Mouse (Mus musculus): ENCODE measurements around the gene Tmem135. TPM values are rescaled to one million over a fixed set of nuclear protein-coding genes. Genes with fewer than 3 reads are reported as not detected.

The Tmem135 gene
- total RNA-seq, 2 experiments from 2014 or later, result 54.0 to 60.8 TPM

- intact Hi-C loops (cut with DNase I), result loop anchor here (5.0 kb wide), 1 partner anchor 135 kb away; the partner anchor contains the start of genes Fzd4 and Tmem135
- DNase-seq, result no peak
These were observed 136.5 kb downstream of the Tmem135 start for GRCm38 (mm10) chr7:89267542-89267941.

- intact Hi-C loops (cut with DNase I), result loop anchor here (5.0 kb wide), 1 partner anchor 136 kb away; the partner anchor contains the start of genes Fzd4 and Tmem135
- no peak for DNase-seq
These were observed 137.8 kb downstream of the Tmem135 start for GRCm38 (mm10) chr7:89266017-89266760.

- intact Hi-C loops (cut with DNase I), result no loop called here
These were observed 143.1 kb downstream of the Tmem135 start for GRCm38 (mm10) chr7:89260966-89261365.

GRCm38 (mm10) chr7:89258832-89259231, 145.2 kb downstream of the Tmem135 start:
- intact Hi-C loops (cut with DNase I), result loop anchor here (5.0 kb wide), 1 partner anchor 92 kb away; no protein-coding TSS in a partner anchor

More at GRCm38 (mm10) chr7:89260966-89261365, 143.1 kb downstream of the Tmem135 start:
- peak; percentile 39 for DNase-seq

GRCm38 (mm10) chr7:89257871-89258502, 146.0 kb downstream of the Tmem135 start:
- no peak for DNase-seq
- intact Hi-C loops (cut with DNase I), result loop anchor here (5.0 kb wide), 1 partner anchor 91 kb away; no protein-coding TSS in a partner anchor

More at GRCm38 (mm10) chr7:89258832-89259231, 145.2 kb downstream of the Tmem135 start:
- no peak for DNase-seq

- DNase-seq, result no peak
- intact Hi-C loops (cut with DNase I), result no loop called here
These were observed 150.2 kb downstream of the Tmem135 start for GRCm38 (mm10) chr7:89253772-89254171.

DNA sequence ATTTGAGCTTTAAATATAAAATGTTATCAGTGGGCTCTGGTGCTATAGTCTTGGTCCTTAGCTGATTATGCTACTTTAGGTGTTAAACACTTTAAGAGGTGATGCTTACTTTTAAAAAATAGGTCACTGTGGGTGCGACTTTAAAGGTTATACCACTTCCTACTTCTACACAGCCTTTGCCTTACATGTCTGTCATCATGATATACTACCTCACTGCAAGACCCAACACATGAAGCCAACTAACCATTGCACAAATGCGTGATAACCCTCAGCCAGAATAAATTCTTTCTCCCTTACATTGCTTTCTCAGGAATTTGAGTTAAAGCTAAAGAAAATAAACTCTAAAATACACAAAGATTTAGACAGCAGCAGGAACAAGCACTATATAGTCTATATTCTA, 150.7 kb downstream of the Tmem135 start:
- intact Hi-C loops (cut with DNase I), result no loop called here
- no peak for DNase-seq

- intact Hi-C loops (cut with DNase I), result no loop called here
- no peak for DNase-seq
These were observed 152.1 kb downstream of the Tmem135 start for GRCm38 (mm10) chr7:89251880-89252453.

GRCm38 (mm10) chr7:89248135-89248850, 155.7 kb downstream of the Tmem135 start:
- intact Hi-C loops (cut with DNase I), result no loop called here

DNA sequence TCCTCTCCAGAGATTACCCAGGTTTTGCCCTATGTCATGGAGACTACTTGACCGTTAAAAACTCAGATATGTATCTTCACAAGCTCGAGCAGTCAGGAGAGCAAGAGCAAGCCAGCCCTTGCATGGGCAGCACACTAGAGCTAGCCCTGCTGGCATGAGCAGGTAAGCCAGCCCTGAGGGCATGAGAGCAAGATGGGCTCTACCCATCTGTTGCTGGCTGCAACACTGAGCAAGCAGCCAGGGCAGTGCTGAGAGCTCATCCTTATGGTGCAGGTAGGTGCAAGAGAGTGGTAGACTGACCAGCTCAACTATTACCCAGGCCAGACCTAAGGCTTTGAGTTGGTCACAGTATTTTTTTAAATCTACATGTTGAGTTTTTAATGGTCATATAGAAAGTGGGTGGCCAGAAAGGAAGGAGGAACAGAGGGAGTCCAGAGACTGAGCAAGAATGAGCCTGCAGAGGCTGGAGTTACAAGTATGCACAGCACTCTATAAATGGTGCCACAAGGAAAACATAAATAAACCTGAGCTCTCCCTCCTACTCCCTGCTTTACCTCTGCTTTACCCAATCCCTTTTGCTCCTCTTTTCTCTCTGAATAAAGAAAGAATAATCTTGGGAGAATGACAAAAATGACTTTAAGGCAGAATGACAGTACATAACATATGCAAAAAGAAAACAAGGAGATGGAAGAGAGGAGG, 156.9 kb downstream of the Tmem135 start:
- intact Hi-C loops (cut with DNase I), result no loop called here

More at GRCm38 (mm10) chr7:89248135-89248850, 155.7 kb downstream of the Tmem135 start:
- DNase-seq, result peak in 1 of 2 experiments; percentile 25

DNA sequence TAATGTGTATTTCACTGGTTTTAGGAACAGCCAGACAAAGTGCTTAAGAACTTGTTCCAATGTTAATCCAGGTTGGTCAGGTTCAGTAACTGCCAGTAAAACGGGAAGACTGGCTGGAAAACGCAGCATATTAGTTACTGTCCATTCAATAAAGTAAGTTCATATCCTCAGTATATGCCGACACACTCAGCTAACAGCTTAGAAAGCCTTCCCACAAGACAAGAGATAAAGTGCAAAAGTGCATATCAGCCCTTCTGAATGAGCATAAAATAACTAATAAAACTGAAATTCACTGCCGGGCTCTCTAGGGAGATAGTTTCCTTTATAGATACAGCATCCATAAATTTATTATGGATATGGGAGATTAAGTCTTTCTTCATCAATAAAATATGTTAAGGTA, 161.5 kb downstream of the Tmem135 start:
- intact Hi-C loops (cut with DNase I), result no loop called here
- DNase-seq, result no peak

More for the DNA sequence above, 156.9 kb downstream of the Tmem135 start:
- no peak for DNase-seq

DNA sequence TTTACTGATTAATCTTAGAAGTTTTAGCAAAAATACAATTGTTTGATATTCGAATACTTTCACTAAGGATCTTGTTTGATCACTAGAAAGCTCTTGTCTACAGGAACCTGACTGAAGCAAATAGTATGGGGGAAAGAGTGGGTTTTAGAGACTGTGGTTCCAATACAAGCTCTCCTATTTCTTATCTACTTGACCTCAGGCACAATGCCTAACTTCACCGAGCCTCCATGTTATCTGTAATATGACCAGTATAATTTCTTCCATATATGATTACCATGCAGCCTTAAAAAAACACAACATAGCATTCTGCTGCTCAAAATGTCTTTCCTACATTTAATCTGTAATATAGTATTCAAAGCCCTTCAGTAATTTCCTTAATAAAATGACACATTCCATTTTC, 161.9 kb downstream of the Tmem135 start:
- DNase-seq, result no peak
- intact Hi-C loops (cut with DNase I), result no loop called here

- intact Hi-C loops (cut with DNase I), result no loop called here
- no peak for DNase-seq
These were observed 164.4 kb downstream of the Tmem135 start for GRCm38 (mm10) chr7:89239592-89239991.

DNA sequence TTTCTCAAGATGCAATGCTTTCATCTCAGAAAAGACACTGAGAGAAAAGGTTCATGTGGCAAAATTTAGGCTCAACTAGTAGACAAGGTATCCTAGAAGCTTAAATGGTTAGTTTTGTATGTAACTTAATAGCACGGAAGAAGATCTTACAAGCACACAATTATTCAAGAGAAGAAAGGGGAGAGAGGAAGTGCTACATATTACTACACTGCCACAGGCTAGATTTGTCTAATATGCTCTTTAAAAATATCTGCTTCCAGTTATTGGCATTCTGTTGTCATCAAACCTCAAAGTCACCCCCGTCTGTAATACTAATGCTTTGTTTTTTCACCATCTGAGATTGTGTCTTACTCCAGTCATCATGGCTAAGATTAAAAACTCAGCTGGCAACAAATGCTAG, 167.4 kb downstream of the Tmem135 start:
- intact Hi-C loops (cut with DNase I), result no loop called here
- DNase-seq, result no peak

DNA sequence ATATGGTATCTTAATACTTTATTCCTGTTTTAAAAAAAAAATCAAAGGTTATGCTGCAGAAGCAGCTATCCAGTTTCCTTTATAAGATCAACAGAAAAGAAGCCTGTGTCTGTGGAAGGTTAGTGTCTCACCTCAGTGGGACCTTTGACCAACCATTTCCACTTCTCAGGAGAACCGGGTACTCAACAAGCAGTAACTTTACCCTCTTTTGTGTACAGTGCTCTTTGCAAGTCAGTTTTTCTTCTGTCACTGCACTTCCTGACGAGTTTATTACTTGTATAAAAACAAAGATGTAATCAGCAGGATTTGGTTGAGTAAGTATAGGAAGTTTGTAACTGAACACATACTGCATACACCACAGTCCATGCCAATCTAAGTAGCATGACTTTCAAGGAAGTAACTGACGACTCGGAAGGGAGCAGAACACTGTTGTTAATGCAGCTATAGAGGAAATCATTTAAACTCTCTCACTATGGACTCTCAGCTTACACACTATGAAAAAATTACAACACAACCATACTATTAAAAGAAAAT, 168.0 kb downstream of the Tmem135 start:
- intact Hi-C loops (cut with DNase I), result no loop called here
- DNase-seq, result no peak

GRCm38 (mm10) chr7:89232499-89233145, 171.4 kb downstream of the Tmem135 start:
- DNase-seq, result no peak
- intact Hi-C loops (cut with DNase I), result no loop called here

DNA sequence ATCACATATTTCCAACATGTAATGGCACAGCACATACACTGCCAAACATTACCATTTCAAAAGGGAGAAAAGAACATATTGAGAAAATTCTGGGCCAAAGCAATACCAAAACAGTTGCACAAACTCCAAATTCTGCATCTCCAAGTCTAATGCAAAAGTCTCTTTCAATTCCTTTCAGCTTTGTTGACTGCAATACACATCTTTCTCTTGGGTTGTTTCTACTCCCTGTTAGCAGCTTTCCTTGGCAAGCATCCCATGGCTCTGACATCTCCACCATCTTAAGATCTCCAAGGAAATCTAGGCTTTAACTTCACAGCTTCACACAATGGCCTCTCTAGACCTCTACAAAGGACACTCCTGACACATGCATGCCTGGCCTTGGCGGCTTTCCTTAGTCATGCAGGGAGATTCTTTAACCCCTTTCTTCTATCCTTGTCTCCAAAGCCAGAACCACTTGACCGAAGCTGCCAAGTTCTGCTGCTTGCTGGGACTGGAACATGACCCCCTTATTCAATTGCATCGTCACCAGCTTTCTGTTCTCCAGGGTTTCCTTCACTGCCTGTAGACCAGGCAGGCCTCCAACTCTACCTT, 172.7 kb downstream of the Tmem135 start:
- DNase-seq, result no peak
- intact Hi-C loops (cut with DNase I), result no loop called here

- intact Hi-C loops (cut with DNase I), result no loop called here
- DNase-seq, result no peak
These were observed 181.4 kb downstream of the Tmem135 start for GRCm38 (mm10) chr7:89222609-89223008.

DNA sequence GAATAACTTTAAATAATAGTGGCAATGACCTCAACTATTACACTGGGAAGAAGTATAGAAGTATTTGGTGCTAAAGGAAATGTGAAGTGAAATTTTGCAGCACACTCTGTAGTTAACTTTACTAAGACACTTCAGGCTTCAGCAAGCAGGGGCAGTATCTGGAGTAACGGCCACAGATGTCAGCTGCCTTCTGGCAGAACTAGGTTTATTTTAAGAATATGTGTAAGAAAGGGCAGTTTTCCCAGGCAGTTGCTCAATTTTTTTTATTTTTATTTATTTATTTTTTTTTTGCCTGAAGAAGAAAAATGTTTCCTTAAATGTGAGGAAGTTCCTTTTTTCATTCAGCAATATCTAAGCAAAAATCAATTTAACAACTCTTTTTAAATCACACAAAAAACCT, 187.4 kb downstream of the Tmem135 start:
- intact Hi-C loops (cut with DNase I), result no loop called here
- peak in 1 of 2 experiments; percentile 20 for DNase-seq
